ENCODE assay signal across 20 mouse cellular contexts in the genomic region with DNA sequence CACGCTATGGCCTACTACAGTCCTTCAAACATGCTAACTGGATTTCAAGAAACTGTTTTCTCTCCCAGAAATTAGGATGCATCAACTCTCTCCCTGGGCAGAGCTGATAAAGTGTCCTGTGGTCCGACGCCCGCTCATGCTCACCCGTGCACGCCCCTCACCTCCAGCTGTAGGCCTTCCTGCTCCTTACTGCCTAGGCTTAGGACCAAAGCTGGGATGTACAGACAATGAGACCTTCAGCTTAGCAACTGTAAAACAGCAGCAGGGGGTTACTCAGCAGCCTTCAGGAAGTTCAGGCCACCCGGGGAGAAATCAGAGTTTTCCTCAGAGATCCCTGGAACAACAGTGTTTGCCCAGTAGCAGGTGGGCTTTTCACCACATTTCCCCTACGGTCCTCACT. TPM values are rescaled to one million over a fixed set of nuclear protein-coding genes. Genes with fewer than 3 reads are reported as not detected.
"Had no signal": no experiment of that assay in that cellular context is flagged by ENCODE, and none has a peak within 500 bp of the region (broad histone marks: within the 10 kb centered on the region; RNA-seq: fewer than 3 reads in every experiment).

No protein-coding gene starts in this region.

- H3K4me3 ChIP-seq: lung, embryonic 15.5 days; megakaryocyte, embryonic 14.5 days; midbrain, embryonic 12.5 days; midbrain, embryonic 15.5 days; neural tube, embryonic 12.5 days; stomach, embryonic 15.5 days had no signal

- H3K27ac ChIP-seq: lung, embryonic 15.5 days; macrophage; midbrain, embryonic 12.5 days; midbrain, embryonic 15.5 days; neural tube, embryonic 12.5 days; stomach, embryonic 15.5 days; stomach, postnatal 0 days had no signal

- H3K9me3 ChIP-seq: lung, embryonic 15.5 days; megakaryocyte, embryonic 14.5 days; midbrain, embryonic 12.5 days; midbrain, embryonic 15.5 days; neural tube, embryonic 12.5 days; stomach, embryonic 15.5 days had no signal

- H3K9ac ChIP-seq: liver, postnatal 0 days; lung, embryonic 15.5 days; midbrain, embryonic 12.5 days; midbrain, embryonic 15.5 days; neural tube, embryonic 12.5 days; stomach, embryonic 15.5 days had no signal

- H3K36me3 ChIP-seq: lung, embryonic 15.5 days; midbrain, embryonic 12.5 days; midbrain, embryonic 15.5 days; neural tube, embryonic 12.5 days; stomach, embryonic 15.5 days had no signal

- ATAC-seq: liver, postnatal 0 days; lung, postnatal 0 days; midbrain, embryonic 15.5 days had no signal

- H3K4me1 ChIP-seq: lung, embryonic 15.5 days; megakaryocyte, embryonic 14.5 days; midbrain, embryonic 15.5 days; stomach, embryonic 15.5 days had no signal

- H3K27me3 ChIP-seq: lung, embryonic 15.5 days; megakaryocyte, embryonic 14.5 days; midbrain, embryonic 12.5 days; midbrain, embryonic 15.5 days; neural tube, embryonic 12.5 days; stomach, embryonic 15.5 days had no signal

- H3K4me2 ChIP-seq: lung, embryonic 15.5 days; midbrain, embryonic 12.5 days; midbrain, embryonic 15.5 days; neural tube, embryonic 12.5 days; stomach, embryonic 15.5 days had no signal

- DNase-seq: liver, postnatal 0 days; lung, adult 2 months; lung, postnatal 14 days; lung, postnatal 36 days; right cerebral cortex, postnatal 14 days; thymus, adult 2 months; thymus, postnatal 25 days; thymus, postnatal 4 days had no signal

RNA-seq across cellular contexts. Expression of a gene that starts 37.1 kb away (rescaled TPM):
- total RNA-seq: monocyte, adult 5-6 weeks; neutrophil, adult 5-6 weeks had no signal
- polyA plus RNA-seq: macrophage; urinary bladder, adult 2 months had no signal
